Mouse (Mus musculus): ENCODE results near the gene Ndrg2. TPM values are rescaled to one million over a fixed set of nuclear protein-coding genes. Genes with fewer than 3 reads are reported as not detected.
"Not testable (repeated sequence)": the region's sequence is repeated elsewhere in the genome, so short reads cannot be mapped to it uniquely, and the experiment has no call there.

Gene Ndrg2
- polyA plus RNA-seq, 1 experiment from 2014 or later = 34.2 TPM

- not testable (repeated sequence) for H3K4me1 ChIP-seq; H3K27me3 ChIP-seq; H3K9ac ChIP-seq; H3K36me3 ChIP-seq (replicated peaks); ATAC-seq (ENCODE audit: low FRiP score); H3K4me2 ChIP-seq; H3K9me3 ChIP-seq; H3K4me3 ChIP-seq (replicated peaks); H3K27ac ChIP-seq
- 94% methylated on average over 11 of the region's 11 CpGs for WGBS
These were observed 13.0 kb upstream of the Ndrg2 start for GRCm38 (mm10) chr14:51926930-51927329.

- ATAC-seq (ENCODE audit: low FRiP score) = no peak
- Histone ChIP-seq H3K9me3 (no peaks in the 10 kb centered on the region), H3K4me1 (no peaks in the 10 kb centered on the region), H3K27ac (no peak overlapping the region), H3K4me3 (replicated peaks) (no peak overlapping the region), H3K27me3 (no peaks in the 10 kb centered on the region), H3K36me3 (replicated peaks) (no peaks in the 10 kb centered on the region), H3K4me2 (no peak overlapping the region), H3K9ac (no peak overlapping the region)
- 88% methylated on average over 4 of the region's 4 CpGs for WGBS
These were observed 9.5 kb upstream of the Ndrg2 start for GRCm38 (mm10) chr14:51923492-51923891.

GRCm38 (mm10) chr14:51922910-51923309 lies 9.0 kb upstream of the Ndrg2 start:
- no peaks in the 10 kb centered on the region for H3K36me3 ChIP-seq (replicated peaks)
- H3K4me1 ChIP-seq = no peaks in the 10 kb centered on the region
- 86% methylated on average over 2 of the region's 2 CpGs for WGBS
- no peak overlapping the region for H3K9ac ChIP-seq
- no peak overlapping the region for H3K27ac ChIP-seq
- H3K9me3 ChIP-seq = no peaks in the 10 kb centered on the region
- no peak overlapping the region for H3K4me3 ChIP-seq (replicated peaks)
- H3K27me3 ChIP-seq = no peaks in the 10 kb centered on the region
- ATAC-seq (ENCODE audit: low FRiP score) = no peak
- H3K4me2 ChIP-seq = no peak overlapping the region

- Histone ChIP-seq H3K27me3 (no peaks in the 10 kb centered on the region), H3K4me3 (replicated peaks) (no peak within 1 kb of the TSS)
These were observed 8.6 kb upstream of the Ndrg2 start, which contains the start of gene Rnase13 for GRCm38 (mm10) chr14:51922571-51922865. TSS of gene Rnase13 (minus strand) at chr14:51922773.

GRCm38 (mm10) chr14:51921759-51922570 lies 8.0 kb upstream of the Ndrg2 start:
- Histone ChIP-seq H3K4me2 (no peak overlapping the region), H3K9ac (no peak overlapping the region), H3K9me3 (no peaks in the 10 kb centered on the region), H3K4me1 (no peaks in the 10 kb centered on the region), H3K4me3 (replicated peaks) (no peak overlapping the region), H3K27ac (no peak overlapping the region), H3K36me3 (replicated peaks) (no peaks in the 10 kb centered on the region), H3K27me3 (no peaks in the 10 kb centered on the region)
- no peak for ATAC-seq (ENCODE audit: low FRiP score)
- whole genome bisulfite sequencing = 88% methylated on average over 16 of the region's 16 CpGs

More at GRCm38 (mm10) chr14:51922571-51922865, 8.6 kb upstream of the Ndrg2 start, which contains the start of gene Rnase13:
- Histone ChIP-seq H3K9me3 (no peaks in the 10 kb centered on the region), H3K36me3 (replicated peaks) (no peaks in the 10 kb centered on the region), H3K4me2 (no peak within 1 kb of the TSS), H3K9ac (no peak within 1 kb of the TSS), H3K27ac (no peak within 1 kb of the TSS), H3K4me1 (no peaks in the 10 kb centered on the region)
- 87% methylated on average over 7 of the region's 7 CpGs for WGBS
- no peak for ATAC-seq (ENCODE audit: low FRiP score)

GRCm38 (mm10) chr14:51918966-51919365 lies 5.0 kb upstream of the Ndrg2 start:
- H3K9ac ChIP-seq = no peak overlapping the region
- 88% methylated on average over 4 of the region's 4 CpGs for WGBS
- H3K36me3 ChIP-seq (replicated peaks) = no peaks in the 10 kb centered on the region
- no peak overlapping the region for H3K4me3 ChIP-seq (replicated peaks)
- H3K4me2 ChIP-seq = no peak overlapping the region
- peaks cover 9% of the 10 kb centered on the region for H3K4me1 ChIP-seq
- peaks cover 6% of the 10 kb centered on the region; the same call in 1 of the 2 replicates for H3K27me3 ChIP-seq
- H3K9me3 ChIP-seq = no peaks in the 10 kb centered on the region
- H3K27ac ChIP-seq = no peak overlapping the region
- ATAC-seq (ENCODE audit: low FRiP score) = no peak

- no peaks in the 10 kb centered on the region for H3K9me3 ChIP-seq
- no peak within 1 kb of the TSS for H3K4me2 ChIP-seq
- WGBS = 89% methylated on average over 4 of the region's 4 CpGs
- H3K4me3 ChIP-seq (replicated peaks) = no peak within 1 kb of the TSS
- no peak for ATAC-seq (ENCODE audit: low FRiP score)
- peaks cover 18% of the 10 kb centered on the region for H3K4me1 ChIP-seq
- H3K9ac ChIP-seq = no peak within 1 kb of the TSS
- H3K27ac ChIP-seq = no peak within 1 kb of the TSS
- H3K36me3 ChIP-seq (replicated peaks) = no peaks in the 10 kb centered on the region
- H3K27me3 ChIP-seq = peaks cover 14% of the 10 kb centered on the region; the same call in 1 of the 2 replicates
These were observed 4.2 kb upstream of the Ndrg2 start, which contains the start of gene Tppp2 for GRCm38 (mm10) chr14:51918125-51918524. TSS of gene Tppp2 (plus strand) at chr14:51918425.

- no peak overlapping the region for H3K4me3 ChIP-seq (replicated peaks)
- H3K27ac ChIP-seq = no peak overlapping the region
- 92% methylated on average over 4 of the region's 4 CpGs for WGBS
- H3K4me2 ChIP-seq = no peak overlapping the region
- no peaks in the 10 kb centered on the region for H3K36me3 ChIP-seq (replicated peaks)
- no peaks in the 10 kb centered on the region for H3K9me3 ChIP-seq
- no peak for ATAC-seq (ENCODE audit: low FRiP score)
- H3K9ac ChIP-seq = no peak overlapping the region
- H3K27me3 ChIP-seq = peaks cover 27% of the 10 kb centered on the region; the same call in 1 of the 2 replicates
- H3K4me1 ChIP-seq = peaks cover 27% of the 10 kb centered on the region
These were observed 2.6 kb upstream of the Ndrg2 start for GRCm38 (mm10) chr14:51916539-51916938.

GRCm38 (mm10) chr14:51915030-51915429 lies 1.1 kb upstream of the Ndrg2 start:
- Histone ChIP-seq H3K27ac (peak overlapping the region; percentile 67), H3K36me3 (replicated peaks) (no peaks in the 10 kb centered on the region), H3K4me2 (peak overlapping the region; percentile 99), H3K27me3 (peaks cover 34% of the 10 kb centered on the region), H3K9me3 (no peaks in the 10 kb centered on the region), H3K4me1 (peaks cover 27% of the 10 kb centered on the region), H3K9ac (no peak overlapping the region), H3K4me3 (replicated peaks) (no peak overlapping the region)
- 42% methylated on average over 3 of the region's 3 CpGs for WGBS
- ATAC-seq (ENCODE audit: low FRiP score) = no peak

GRCm38 (mm10) chr14:51913062-51913959 lies 647 bp downstream of the Ndrg2 start:
- no peaks in the 10 kb centered on the region for H3K36me3 ChIP-seq (replicated peaks)
- H3K9me3 ChIP-seq = no peaks in the 10 kb centered on the region
- ATAC-seq (ENCODE audit: low FRiP score) = peak; percentile 63
- H3K4me2 ChIP-seq = peak overlapping the region; percentile 99
- H3K4me3 ChIP-seq (replicated peaks) = peak overlapping the region; percentile 61
- H3K9ac ChIP-seq = peak overlapping the region; percentile 68
- peak overlapping the region; percentile 67; the same call in 1 of the 2 replicates for H3K27ac ChIP-seq
- H3K27me3 ChIP-seq = peaks cover 34% of the 10 kb centered on the region
- H3K4me1 ChIP-seq = peaks cover 27% of the 10 kb centered on the region
- WGBS = under 1% methylated on average over 58 of the region's 58 CpGs

GRCm38 (mm10) chr14:51912391-51913061 lies 1.4 kb downstream of the Ndrg2 start:
- Histone ChIP-seq H3K9me3 (no peaks in the 10 kb centered on the region), H3K4me1 (peaks cover 27% of the 10 kb centered on the region), H3K4me2 (peak overlapping the region; percentile 99), H3K27me3 (peaks cover 34% of the 10 kb centered on the region), H3K36me3 (replicated peaks) (no peaks in the 10 kb centered on the region), H3K9ac (peak overlapping the region; percentile 68), H3K4me3 (replicated peaks) (peak overlapping the region; percentile 61), H3K27ac (no peak overlapping the region)
- WGBS = 6% methylated on average over 14 of the region's 14 CpGs
- peak; percentile 47 for ATAC-seq (ENCODE audit: low FRiP score)

GRCm38 (mm10) chr14:51911301-51911700 lies 2.7 kb downstream of the Ndrg2 start:
- H3K27me3 ChIP-seq = peaks cover 34% of the 10 kb centered on the region
- H3K4me1 ChIP-seq = peaks cover 27% of the 10 kb centered on the region
- no peak for ATAC-seq (ENCODE audit: low FRiP score)
- H3K9me3 ChIP-seq = no peaks in the 10 kb centered on the region
- WGBS = 90% methylated on average over 10 of the region's 10 CpGs
- H3K27ac ChIP-seq = no peak overlapping the region
- no peak overlapping the region for H3K4me3 ChIP-seq (replicated peaks)
- no peak overlapping the region for H3K4me2 ChIP-seq
- H3K9ac ChIP-seq = no peak overlapping the region
- H3K36me3 ChIP-seq (replicated peaks) = no peaks in the 10 kb centered on the region

Measured in forebrain, embryonic 12.5 days (tissue).